Mouse (Mus musculus): ENCODE measurements around the gene Dclk2. TPM values are rescaled to one million over a fixed set of nuclear protein-coding genes. Genes with fewer than 3 reads are reported as not detected.

Gene Dclk2
- total RNA-seq (2021): 10 to 100 TPM; 18.8 to 19.2 TPM
- long read RNA-seq, experiment 1, full-length matches to known transcripts: 4 of 13 reads
- long read RNA-seq, experiment 1, partial matches to known transcripts: 1 of 13 reads
- long read RNA-seq, experiment 1, other reads (novel, unspliced or antisense): 8 of 13 reads
- long read RNA-seq, experiment 2, full-length matches to known transcripts: 12 of 27 reads
- long read RNA-seq, experiment 2, partial matches to known transcripts: 2 of 27 reads
- long read RNA-seq, experiment 2, other reads (novel, unspliced or antisense): 13 of 27 reads

DNA sequence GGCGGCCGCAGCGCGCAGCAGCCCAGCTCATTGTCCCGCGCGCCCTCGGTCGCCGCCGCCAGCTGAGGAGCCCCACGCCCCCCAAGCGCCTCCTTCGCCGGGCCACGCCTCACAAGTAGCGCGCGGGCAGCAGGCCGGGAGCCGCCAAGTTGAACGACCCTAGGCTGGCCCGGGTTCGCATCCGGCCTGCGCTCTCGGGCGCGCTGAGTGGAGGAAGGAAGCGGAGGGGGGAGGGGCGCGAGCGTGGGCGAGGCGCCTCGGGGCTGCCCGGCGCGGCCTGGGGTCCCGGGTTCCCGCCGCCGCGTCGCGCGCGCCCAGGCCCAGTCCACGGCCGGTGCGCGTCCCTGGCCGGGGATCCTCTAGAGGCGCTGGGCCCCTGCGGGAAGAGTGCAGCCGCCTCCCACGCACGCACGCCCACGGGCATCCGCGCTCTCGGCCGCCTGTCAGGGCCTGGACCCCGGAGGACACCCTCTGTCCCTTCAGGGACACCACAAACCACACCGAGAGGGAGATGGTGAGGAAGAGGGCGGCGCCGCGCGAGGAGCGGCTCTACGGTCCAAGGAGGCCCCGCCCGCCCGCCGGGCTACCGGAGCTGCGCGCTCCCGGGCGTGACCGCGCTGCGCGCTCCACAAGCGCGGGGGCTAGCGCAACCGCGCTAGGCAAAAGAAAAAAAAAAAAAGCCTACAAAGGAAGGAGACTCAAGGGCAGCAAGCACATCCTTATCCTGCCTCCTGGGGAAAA lies at the start of gene Dclk2:
Dclk2 (minus strand) TSS at position 510 of the 741 bp plus-strand sequence.
- peak; percentile 29 to 49 for DNase-seq (ENCODE audit: low spot score in 2 of 2)

DNA sequence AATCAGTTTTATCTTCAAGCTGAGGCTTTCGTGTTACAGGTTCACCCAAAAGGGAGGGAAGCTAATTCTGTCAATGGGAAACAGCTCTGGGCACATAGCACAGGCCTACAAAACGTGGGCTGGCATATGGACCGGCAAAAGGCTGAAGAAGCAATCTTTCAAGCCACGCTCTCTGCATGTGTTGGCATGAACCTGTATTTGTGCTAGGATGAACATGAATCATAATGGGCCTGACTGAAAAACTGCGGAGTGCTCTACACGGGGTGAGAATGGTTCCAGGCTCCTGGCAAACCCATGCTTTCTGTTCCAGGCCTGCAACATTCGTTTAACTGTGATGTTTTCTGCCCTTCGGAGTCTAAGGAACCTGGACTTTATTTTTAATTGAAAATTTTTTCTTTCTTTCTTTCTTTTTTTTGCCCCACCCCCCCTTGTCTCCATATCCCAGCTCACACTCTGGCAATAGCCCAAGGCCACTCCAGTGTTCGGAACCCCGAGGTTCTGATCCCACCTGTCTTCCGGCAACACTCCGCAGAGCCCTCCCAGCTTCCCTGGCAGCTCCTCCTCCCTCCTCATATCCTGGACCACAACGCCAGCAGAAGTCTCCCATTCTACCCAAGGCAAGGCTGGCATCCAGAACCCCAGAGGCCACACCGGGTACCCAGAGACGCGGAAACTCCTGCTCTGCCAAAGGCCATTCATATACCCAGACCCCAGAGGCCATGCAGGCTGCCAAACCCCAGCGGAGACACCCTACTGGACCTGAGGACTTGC lies 42.2 kb upstream of the Dclk2 start:
- no peak for DNase-seq (ENCODE audit: low spot score in 2 of 2)

DNA sequence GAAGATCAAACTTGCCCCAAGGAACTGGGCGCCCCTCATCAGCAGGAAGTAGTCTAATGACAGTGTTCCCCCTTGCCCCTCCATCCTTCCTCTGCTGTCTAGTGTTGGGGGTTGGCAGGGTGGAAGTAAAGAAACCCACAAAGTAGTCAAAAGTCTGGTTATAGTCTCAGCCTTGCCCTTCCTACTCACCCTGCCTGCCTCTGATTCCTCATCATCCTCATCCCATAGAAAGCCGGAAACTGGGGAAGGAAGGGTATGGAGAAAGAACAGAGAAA lies 40.7 kb upstream of the Dclk2 start:
- DNase-seq (ENCODE audit: low spot score in 2 of 2): no peak

DNA sequence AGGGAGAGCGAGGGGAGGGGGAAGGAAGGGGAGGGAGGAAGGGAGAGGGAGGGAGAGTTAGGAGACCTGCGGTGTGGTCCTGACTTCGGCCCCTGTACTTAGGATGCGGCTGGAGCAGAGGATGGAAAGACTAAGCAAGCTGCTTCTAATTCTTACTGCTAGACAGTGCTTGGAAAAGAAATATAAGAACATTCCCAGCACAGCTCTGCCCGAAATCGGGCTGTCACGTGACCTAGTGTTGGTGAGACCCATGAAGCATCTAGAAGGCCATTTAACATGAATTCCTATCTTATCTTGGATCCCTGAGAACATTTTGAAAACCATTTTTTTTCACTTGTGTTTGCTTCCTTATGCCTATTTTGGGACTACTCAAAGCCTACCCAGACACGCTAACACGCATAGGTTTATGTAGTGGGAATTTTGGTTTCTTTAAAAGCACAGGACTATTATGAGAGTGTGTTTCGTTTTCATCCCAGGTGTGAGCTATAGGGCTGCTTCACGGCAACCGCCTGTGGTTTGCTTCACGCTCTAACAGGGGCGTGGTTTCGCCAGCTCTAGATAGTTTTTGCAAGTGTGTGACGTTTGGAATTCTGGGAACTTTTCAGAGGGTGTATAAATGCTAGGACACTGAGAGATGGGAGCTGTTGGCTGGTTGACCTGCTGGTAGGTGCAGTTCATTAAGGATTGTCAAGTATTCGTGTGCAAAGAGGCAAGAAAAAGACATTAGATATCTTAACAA lies 40.2 kb upstream of the Dclk2 start:
- DNase-seq (ENCODE audit: low spot score in 2 of 2): no peak

DNA sequence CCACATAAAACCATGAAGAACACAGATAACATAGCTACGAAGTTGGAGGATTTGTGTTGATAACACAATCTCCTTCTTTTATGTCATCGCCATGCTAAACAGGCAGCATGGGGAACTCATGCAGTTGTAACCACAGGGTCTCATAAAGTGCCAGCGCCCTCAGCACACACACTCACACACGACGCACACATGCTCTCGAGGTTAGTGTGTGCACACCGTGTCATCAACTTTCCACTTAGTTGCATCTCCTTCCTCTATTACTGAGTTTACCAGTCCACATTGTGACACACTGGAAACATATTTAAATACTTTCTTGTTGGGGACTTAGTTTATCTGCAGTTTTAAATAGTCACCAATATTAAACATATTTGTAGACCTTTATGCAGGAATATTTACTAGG lies 38.4 kb upstream of the Dclk2 start:
- no peak for DNase-seq (ENCODE audit: low spot score in 2 of 2)

DNA sequence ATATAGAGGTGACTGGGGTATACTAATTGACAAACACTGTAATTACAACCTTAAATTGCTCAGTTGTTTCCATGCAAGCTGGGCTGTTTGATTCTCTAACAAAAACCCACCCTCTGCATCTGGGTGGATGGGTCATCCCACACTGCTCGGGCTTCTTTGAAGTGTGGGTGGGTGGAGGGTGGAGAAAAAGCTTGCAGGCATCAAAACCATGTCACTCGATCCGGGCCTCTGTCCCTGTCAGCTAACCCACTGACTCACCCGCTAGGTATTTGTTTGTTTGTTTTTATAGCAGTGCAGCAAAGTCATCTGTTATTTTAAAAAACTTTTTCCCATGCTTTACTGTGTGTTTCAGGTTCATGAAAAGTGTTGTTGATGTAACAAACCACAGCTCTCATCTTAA lies 34.7 kb upstream of the Dclk2 start:
- DNase-seq (ENCODE audit: low spot score in 2 of 2): no peak

DNA sequence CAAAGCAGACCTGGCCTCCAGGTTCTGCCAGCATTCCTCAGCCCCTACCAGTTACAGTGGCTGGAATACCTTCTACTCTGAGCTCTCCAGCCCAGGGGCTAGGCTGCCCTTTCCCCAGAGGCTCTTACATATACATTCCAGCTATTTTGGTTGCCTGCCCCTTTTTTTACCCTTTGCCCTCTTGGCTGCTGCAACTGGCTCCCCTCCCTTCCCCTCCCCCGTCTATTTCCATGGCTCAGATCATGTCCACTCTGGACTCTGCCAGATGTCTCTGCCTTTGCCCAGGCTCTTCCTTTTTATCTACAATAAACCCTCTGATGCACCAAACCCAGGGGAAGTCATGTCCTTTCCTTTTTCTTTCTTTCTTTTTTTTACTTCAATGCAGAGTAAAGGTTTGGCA lies 33.9 kb upstream of the Dclk2 start:
- no peak for DNase-seq (ENCODE audit: low spot score in 2 of 2)

DNA sequence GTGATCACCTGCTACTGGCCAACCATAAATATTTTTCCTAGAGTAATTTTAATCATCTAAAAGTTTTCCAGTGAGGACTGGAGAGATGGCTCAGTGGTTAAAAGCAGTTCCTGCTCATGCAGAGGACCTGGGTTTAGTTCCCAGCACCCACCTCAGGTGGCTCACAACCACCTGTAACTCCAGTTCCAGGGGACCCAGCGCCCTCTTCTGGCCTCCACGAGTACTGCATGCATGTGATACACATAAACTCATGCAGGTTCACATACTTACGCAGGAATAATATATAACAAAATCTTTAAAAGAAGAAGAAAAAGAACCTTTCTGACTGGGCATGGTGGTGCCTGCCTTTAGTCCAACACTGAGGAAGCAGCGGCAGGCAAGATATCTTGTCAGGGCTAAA lies 33.2 kb upstream of the Dclk2 start:
- DNase-seq (ENCODE audit: low spot score in 2 of 2): no peak

DNA sequence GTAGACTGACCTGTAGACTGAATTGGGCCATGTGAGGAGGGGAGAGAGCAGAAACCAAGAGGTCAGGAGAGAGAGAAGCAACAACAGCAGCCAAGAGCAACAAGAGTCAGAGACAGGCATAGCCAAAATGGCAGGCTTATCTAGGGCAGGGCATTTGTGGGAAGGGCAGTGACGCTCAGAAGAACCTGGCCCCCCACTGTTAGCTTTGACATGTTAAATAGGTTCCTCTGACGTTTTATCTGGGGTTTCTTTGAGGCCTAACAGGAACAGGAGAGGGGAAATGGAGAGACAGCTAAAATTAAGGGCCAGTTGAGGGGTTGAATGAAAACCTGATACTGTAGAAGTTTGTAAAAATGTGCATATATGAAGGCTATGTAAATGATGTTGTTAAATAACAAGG lies 30.0 kb upstream of the Dclk2 start:
- DNase-seq (ENCODE audit: low spot score in 2 of 2): no peak

DNA sequence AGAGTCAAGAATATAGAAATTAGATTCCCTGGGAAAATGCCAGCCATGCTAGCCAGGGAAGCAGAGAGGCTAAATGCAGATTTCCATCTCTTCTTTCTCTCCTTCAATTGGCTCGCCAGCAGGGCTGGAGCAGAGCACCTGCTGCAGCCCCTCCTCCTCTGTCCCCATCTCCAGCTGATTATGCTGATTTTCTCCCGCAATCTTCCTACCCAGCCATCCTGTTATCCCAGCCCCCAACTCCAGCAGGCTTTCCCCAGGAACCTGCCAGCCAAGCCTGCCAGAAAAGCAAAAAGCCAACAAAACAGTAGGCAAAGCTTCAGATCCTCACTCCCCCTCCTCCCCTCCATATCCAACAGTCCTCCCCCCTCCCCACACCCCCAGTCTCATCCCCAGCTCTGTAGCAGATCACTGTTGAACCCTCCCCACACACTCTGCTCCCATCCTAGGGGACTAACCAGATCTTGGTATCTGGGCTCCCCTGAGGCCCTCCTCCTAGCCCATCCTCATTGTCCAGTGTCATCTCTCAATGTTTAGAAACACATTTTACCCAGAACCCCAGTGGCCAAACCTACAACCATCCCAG lies 15.7 kb upstream of the Dclk2 start:
- no peak for DNase-seq (ENCODE audit: low spot score in 2 of 2)

DNA sequence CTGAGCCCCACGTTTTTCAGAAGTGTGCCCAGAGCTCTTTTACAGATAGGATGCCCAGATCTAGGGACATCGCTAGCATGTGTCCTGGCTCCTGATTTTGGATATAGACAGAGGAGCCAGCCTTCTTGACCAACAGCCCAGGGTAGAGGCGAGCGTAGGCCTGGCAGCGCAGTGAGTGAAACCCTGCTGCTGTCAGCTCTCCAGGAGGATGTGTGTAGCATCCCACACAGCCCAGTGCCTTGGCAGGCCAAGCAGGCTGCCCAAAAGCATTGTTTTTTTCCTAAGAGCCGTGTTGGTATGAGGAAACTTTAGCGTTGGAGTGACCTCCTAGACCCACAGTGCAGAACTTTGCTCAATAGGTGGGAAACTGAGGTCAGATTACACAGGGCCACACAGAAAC lies 12.8 kb upstream of the Dclk2 start:
- no peak for DNase-seq (ENCODE audit: low spot score in 2 of 2)

DNA sequence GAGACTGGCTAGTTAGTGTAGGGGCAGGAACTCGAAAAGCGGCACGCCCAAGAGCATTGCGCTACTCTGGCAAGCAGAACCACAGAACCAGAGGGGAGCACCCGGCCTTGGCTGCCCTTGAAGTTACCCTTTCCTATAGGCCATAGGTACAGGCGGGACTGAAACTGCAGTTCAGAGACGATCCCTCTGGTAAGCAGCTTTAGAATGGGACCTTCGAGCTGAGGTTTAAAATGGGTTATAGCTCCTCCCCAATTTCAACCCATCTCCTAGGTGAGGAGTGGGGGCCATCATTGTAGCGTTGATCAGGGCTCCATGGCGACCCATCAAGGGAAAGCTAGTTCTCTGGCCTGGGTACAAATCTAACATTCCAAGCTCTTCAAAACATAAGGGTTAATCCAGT lies 3.0 kb upstream of the Dclk2 start:
- DNase-seq (ENCODE audit: low spot score in 2 of 2): no peak

DNA sequence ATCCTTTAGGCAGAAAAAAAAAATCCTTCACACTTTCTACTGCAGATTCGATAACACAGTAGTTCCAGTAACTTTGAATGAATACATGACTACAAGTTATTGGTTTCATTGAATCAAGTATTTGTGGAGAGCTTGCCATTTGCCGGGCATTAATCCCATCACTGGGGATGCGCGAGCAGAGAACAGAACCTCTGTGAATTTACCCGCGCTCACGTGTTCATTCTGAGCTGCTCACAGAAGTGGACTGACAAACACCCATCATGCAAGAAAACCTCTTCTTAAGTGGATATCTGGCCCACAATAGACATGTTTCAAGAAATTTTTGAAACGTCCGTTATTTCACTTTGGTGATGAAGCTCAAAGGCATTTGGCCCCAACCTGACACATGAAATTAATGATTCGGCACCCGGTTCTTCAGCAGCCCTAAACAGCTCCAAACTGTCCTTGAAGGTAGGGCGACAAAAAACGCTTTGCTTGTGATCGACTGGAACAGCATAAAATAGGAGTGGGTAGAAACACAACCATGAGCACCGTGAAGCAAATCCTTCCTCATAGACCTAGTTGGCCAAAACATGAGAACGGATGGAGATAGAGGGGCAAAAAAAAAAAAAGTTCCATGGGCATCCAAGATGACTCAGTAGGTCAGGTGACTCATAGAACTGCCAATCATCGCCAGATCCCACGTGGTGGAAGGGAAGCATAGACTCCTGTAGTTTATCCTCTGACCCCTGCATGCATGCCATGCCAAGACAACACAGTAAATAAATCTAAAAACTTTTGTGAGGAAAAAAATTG lies 726 bp upstream of the Dclk2 start:
- DNase-seq (ENCODE audit: low spot score in 2 of 2): no peak

DNA sequence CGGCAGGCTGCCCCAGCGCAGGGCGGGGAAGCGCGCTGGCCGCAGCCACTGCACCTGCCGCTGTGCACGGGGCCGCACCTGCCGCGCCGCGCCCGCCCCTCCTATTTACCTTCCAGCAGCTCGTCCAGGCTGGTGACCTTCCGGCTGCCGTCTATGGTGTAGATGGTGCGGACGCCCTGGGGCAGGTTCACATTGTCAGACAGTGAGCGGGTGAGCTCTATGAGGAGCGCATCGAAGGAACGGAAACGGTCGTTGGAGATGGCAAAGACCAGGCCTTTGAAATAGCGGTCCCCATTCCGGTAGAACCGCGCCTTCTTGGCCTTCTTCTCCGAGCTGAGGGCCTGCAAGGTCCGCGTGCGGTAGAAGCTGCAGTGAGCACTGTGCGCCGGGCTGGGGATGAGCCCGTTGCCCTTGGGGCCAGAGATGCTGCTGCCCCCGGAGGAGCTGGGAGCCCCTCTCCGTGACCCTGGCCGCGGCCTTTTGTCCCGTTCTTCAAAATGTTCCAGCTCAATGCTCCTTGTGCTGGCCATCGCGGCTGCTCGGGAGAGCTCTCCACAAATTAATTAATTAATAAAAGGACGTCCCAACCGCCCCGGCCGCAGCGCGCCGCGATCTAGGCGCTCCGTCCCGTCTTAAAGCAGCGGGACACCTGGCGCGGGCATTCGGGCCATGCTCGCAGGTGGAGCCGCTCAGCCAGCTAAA lies 860 bp downstream of the Dclk2 start:
- no peak for DNase-seq (ENCODE audit: low spot score in 2 of 2)

DNA sequence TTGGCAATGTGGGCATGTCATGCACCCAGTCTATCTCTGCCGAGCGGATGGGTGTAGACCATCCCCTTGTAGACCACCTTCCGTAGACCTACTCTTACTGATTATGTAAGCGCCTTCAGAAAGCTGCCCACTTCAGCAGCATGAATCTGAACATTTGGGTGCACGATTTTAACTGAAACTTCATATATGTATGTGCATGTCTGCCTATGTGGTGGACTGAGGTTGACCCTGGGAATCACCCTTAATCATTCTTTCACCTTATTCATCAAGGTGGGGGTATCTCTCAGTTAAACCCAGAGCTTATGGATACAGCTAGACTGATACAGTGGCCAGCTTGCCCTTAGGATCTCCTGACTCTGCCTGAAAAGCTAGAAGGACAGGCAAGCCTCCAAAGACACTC lies 3.6 kb downstream of the Dclk2 start:
- no peak for DNase-seq (ENCODE audit: low spot score in 2 of 2)

DNA sequence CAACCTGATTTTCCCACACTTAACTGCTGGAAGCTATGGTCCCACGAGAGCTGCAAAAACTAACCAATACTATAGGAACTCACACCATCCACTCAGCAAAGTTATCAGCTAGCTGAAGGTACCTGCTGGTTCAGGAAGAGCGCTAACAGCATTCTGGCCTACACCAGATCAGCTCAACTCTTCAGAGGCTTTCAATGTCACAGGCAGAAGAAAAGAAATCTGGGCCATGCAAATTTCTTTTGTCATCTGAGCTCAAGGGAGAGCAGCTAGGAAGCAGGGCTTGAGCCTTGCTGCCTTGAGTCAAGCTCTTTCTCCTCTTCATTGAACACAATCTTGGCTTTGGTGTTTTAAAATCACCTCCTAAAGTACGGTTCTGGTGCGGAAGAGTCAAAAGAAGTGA lies 4.0 kb downstream of the Dclk2 start:
- no peak for DNase-seq (ENCODE audit: low spot score in 2 of 2)

DNA sequence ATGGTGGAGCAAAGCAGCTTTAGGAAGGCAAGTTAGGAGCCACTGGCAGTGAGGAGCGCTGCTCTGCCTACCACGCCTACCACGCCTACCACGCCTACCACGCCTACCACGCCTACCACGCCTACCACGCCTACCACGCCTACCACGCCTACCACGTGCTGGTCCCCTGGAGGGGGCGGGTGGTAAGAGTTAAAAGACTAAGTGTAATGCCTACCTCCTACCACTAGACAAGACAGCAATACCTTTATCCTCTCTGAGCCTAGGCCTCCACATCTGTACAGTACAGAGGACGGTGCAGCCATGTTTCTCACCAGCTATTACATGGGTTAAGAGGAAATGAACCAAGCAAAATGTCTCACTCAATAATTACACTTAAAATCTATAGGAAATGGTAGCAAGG lies 5.4 kb downstream of the Dclk2 start:
- DNase-seq (ENCODE audit: low spot score in 2 of 2): no peak

DNA sequence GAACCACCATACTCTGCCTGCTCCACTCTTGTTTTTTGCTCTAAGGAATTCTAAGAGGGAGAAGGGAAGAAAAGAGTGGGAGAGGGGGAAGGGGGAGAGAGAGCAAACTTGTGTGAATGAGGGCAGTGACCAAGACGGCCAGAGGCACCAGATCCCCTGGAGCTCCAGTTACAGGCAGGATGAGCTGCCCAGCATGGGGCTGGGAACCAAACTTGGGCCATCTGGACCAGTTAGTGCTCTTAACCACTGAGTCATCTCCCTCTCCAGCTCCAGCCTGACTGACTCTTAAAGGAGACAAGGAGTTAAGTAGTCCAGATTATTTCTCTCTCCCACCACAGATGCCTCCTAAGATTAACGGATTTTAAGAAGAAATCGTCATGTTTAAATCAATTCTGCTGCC lies 6.3 kb downstream of the Dclk2 start:
- DNase-seq (ENCODE audit: low spot score in 2 of 2): no peak

DNA sequence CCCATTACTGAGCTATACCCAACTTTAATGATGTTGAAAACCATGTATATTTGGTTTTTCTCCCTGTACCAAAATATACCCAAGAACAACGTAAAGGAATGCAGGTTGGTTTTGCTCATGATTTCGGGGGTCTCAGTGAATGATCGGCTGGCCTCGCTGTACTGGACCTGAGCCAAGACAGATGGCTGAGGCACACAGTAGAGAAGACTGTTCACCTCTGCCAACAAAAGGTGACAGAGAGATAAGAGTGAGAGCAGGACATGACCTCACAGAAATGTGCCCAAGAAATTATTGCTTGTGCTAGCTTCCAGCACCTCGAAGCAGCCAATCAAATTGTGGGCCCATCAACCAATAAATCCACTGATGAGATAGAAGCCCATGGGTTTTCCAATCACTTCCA lies 22.3 kb downstream of the Dclk2 start:
- no peak for DNase-seq (ENCODE audit: low spot score in 2 of 2)

DNA sequence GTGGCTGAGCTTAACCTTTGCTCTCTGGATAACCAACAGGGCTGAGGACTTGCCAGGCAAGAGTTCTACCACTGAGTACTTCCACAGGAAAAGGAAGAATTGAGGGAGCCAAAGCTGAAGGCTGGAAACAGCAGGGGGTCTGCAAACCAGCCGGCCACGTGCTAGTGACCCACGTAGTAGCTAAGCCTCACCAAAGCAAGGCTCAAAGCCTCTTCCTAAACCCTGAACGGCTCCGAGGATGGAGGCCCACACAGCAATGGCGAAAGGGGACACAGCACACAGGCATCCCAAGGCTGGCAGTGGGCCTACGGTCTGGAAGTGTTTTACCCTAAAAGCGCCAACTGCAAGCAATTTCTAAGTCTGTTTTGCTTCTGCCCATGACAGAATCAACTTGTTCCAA lies 23.1 kb downstream of the Dclk2 start:
- no peak for DNase-seq (ENCODE audit: low spot score in 2 of 2)
